Mouse (Mus musculus) lung, postnatal 10 days (tissue): ENCODE results near the gene Gemin2.
"Not testable (repeated sequence)": the region's sequence is repeated elsewhere in the genome, so short reads cannot be mapped to it uniquely, and the experiment has no call there.

Source experiments
- DNase-seq: peaks from one replicate; pipeline ENCODE4 v3.0.0; 2021

Gemin2 gene

DNA sequence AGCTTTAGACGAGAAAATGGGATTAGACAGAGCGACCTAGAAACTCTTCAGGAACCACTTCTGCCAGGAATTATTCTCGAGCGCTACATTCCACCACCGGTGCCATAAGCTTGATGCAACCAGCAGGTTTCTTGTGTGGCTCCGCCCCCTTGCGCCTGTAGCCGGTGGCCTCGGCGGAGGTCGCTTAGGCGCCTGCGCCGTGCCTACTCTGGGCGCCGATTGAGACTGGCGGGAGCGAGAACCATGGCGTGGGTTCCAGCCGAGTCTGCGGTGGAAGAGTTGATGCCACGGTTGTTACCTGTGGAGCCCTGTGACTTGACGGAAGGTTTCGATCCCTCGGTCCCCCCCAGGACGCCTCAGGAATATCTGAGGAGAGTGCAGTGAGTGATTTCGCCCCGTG lies at the start of gene Gemin2:
TSS of gene Gemin2 (plus strand) at position 160 of the 400 bp plus-strand sequence.
- peak; percentile 95 for DNase-seq

DNA sequence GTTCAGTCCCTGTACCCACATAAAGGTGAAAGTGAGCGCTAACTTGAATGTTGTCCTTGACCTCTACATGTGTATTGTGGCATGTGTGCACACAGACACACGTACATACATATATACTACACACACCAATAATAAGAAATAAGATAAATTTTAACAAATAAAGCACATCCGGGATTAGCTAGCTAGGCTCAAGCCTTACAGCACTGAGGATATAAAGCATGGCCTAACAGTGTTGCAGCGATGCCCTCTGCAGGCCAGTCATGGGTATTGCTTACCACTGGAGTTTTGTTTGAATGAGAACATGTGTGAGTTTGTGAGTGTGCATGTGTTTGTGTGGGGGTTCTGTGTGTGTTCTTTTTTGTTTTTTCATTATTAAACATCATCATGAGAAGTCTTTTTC lies 48.6 kb upstream of the Gemin2 start:
- peak; percentile 16 for DNase-seq

DNA sequence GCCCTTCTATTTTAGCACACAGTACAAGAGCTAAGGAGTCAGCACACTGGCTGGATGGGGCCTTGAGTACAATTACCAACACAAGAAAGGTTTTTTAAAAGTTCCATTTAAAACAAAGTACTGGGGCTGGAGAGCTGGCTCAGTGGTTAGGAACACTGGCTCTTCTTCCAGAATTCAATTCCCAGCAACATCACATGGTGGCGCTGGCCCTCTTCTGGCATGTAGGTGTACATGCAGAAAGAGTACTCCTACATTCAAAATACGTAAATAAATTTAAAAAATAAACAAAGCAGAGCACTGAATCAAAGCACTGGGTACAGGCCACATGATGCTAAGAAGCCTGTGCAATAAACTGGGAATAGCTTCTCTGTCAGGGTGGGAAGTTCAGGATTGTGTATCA lies 36.2 kb upstream of the Gemin2 start:
- DNase-seq, result no peak

DNA sequence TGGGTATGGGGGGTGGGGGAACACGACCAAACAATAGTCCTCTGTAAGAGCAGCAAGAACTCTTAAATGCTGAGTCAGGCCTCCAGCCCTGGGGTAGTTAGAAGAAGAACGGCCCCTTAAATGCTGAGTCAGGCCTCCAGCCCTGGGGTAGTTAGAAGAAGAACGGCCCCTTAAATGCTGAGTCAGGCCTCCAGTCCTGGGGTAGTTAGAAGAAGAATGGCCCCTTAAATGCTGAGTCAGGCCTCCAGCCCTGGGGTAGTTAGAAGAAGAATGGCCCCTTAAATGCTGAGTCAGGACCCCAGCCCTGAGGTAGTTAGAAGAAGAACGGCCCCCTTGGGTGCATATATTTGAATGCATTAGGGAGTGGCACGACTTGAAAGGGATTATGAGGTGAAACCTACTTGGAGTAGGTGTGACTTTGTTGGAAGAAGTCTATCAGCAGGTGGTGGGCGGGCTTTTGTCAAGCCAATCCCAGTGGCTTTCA lies 32.0 kb upstream of the Gemin2 start:
- not testable (repeated sequence) for DNase-seq

DNA sequence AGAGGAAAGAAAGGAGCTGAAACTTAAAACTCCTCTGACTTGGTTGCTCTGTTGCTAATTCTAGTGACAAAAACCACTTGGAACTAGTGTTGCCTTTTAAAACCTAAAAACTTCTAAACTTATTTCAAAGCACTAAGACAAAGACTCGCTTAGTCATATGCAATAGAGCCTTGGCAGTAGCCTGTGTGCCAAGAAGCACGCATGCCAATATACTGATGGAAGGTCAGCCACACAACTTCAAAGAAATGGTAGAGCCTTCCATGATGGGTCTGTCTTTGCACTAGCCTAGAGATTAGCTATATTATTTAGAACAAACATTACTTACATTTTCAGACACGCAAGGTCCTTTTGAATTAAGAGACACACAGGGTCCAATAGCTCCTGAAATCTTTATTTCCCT lies 27.4 kb upstream of the Gemin2 start:
- DNase-seq, result no peak

DNA sequence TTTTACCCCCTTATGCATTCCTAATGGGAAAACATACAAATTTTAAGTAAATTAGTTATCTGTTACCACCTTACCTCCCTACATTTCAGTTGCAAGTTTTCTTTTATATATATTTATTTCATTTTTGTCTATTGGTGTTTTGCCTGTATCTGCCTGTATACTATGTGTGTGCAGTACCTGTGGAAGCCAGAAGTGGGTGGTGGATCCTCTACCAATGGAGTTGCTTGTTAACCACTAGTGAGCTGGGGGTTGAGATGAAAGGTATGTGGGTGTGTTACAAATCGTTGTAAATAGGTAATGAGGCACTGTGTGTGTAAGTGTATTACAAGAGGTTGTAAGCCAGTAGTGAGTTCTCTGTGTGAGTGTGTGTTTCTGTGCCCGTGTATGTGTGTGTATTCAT lies 2.7 kb upstream of the Gemin2 start:
- DNase-seq, result peak; percentile 28

DNA sequence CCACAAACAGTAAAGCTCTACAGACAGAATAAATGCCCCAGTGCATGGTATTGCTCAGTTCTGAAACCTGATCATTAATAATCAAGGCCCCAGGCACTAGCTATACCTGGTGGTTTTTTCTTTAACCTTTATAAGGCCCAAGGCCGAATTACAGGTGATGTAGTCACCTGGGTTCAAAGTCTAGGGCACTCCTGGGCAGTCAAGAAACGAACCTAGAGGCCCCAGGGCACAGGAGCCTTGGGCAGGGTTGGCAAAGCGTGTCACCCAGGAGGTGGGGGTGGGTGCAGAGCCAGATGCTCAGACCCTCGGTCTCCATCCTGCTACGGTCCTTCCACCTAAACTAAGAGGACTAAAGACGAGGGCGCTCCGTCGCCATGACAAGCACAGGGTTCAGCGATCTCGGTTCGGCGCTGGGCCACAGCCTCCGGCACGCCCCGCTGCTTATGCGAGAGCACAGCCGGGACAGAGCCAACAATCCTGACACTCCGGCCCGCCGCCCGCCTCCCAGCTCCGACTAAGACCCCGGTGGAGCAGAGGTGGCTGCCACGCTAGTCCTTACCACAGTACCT lies 1.8 kb upstream of the Gemin2 start:
- DNase-seq, result no peak

DNA sequence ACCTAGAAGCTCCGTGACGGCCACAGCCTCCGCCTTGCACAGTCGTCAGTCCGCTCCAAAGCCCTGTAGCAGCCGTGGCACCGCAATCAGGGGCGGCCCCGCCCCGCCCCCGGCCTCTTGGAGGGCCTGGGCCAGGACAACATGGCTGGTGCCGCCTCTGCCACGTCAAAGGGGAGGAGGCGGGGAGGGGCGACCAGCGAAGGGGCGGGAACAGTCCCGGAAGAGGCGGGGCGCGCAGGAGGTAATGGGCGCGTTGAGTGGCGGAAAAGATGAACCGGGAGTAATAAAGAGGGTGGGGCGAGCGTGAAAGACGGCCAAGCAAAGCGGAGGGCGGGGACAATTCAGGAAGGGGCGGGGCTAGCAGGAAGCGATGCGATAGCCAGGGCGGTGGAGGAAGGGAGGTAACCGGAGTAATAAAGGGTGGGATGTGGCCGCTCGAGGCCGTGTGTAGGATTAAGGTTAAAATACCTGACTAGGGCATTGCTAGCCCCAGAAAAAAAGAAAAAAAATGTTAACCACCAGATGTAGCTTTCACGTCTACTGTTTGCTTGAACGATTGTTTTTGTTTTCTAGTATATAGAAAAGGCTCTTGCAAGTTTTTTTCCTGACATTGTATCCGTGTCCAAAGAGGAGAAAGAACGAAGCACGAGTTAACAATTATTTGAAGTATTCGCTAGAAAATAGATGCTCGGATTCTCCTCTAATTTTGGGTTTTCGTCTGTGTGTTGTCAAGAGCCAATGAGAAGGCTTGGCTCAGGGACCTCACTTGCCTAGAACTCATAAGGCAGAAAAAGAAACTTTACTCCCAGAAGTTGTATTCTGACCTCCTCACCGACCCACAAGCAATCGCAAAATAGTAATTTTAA lies 1.1 kb upstream of the Gemin2 start, which contains the start of gene Sec23a:
TSS of gene Sec23a (minus strand) at position 174 of the 866 bp plus-strand sequence.
- DNase-seq, result peak; percentile 100

DNA sequence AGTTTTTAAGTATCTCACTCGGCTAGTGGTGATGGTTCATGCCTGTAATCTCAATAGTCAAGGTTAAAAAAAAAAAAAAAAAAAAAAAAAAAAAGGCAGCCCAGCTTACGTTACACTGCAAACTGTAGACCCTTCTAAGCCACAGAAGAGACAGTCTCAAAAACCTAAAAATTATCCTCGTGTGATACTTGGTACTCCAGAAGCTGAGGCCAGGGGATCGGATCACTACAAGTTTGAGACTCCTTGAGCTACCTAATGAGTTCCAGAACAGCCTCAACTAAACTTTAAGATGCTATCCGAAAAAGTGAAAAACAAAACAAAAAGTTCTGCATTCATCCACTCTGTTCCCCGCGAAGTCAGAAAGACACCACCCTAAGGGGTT lies 492 bp upstream of the Gemin2 start:
- no peak for DNase-seq

DNA sequence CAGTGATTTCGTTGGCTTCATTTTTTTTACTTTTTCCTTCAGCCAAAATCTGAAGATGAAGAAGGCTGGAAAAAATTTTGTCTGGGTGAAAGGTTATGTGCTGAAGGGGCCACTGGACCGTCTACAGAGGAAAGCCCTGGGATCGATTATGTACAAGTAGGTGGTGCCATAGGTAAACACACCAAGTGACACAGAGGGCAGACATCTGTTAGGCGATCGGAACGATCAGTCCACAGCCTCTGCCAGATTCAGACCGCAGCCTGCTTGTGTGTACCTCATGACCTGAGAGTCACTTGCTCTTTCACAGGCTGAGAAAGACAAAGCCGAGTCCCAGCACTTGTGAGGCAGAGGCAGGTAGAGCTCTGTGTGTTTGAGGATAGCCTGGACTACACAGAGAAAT lies 4.8 kb downstream of the Gemin2 start:
- DNase-seq, result no peak

DNA sequence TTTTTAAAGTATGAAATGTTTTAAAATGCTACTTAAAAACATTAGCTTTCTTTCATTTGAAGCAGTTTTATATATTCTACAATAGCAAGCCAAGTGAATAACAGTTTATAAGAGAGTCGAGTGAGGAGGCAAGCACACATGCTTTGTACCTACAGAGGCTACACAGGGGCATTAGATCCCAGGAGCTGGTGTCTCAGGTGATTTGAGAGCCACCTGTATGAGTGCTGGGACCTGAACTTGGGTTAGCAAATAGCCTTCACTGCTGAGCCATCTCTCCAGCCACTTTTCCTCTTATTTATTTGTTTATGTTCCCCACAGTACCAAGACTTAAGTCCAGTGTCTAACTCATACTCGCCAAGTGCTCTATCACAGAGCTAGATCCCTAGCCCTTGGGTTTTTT lies 6.7 kb downstream of the Gemin2 start:
- DNase-seq, result no peak

DNA sequence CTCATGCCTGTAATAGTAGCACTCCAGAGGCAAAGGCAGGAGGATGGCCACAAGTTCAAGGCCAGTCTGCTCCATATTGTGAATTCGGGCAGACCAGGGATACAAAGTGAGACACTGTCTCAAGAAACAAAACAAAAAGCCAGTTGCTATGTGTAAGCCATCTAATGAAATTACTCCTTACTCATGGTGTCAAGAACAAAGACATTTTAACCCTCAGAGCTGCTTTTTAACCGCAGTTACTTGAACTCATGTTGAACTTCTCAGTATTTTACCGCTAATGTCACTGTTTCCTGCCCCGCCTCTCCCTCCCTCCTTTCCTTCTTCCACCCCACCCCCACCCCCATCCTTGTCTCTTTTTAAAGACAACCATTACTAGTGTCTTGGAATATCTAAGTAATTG lies 8.1 kb downstream of the Gemin2 start:
- no peak for DNase-seq

DNA sequence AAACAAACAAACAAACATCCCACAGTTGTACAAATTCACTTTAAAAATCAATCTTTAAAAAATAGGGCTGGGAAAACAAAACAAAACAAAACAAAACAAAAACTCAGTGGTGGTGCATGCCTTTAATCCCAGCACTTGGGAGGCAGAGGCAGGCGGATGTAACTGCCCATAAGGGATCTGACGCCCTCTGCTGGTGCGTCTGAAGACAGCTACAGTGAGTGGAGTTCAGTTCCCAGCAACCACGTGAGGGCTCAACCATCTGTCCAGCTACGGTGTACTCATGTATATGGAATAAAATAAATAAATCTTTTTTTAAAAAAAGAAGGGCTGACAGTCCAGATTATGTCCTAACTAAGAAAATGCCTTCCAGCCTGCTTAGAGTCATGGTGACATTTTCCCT lies 18.9 kb downstream of the Gemin2 start:
- DNase-seq, result no peak

DNA sequence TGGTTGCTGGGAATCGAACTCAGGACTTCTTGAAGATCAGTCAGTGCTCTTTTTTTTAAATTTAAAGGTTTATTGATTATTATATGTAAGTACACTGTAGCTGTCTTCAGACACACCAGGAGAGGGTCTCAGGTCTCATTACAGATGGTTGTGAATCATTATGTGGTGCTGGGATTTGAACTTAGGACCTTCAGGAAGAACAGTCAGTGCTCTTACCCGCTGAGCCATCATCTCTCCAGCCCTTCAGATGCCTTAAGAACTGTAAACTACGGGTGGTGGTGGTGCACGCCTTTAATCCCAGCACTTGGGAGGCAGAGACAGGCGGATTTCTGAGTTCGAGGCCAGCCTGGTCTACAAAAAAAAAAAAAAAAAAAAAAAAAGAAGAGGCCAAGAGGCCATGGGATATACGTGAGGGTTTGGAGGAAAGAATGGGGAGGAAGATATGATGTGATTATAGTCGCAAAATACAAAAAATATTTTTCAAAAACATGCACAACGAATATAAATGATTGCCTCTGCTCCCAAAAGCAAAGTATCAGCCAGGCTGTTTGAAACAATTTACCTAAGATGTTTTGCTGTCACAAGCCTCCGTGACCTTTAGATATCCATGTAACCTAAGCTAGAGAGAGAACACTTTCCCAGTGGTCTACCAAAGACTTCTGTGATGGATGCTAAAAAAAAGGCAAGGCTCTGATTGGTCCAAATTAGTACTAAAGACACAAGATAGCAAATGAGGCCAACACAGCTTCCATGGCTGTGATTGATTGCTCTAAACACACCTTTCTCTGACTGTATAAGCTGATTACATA lies 26.2 kb downstream of the Gemin2 start:
- no peak for DNase-seq

DNA sequence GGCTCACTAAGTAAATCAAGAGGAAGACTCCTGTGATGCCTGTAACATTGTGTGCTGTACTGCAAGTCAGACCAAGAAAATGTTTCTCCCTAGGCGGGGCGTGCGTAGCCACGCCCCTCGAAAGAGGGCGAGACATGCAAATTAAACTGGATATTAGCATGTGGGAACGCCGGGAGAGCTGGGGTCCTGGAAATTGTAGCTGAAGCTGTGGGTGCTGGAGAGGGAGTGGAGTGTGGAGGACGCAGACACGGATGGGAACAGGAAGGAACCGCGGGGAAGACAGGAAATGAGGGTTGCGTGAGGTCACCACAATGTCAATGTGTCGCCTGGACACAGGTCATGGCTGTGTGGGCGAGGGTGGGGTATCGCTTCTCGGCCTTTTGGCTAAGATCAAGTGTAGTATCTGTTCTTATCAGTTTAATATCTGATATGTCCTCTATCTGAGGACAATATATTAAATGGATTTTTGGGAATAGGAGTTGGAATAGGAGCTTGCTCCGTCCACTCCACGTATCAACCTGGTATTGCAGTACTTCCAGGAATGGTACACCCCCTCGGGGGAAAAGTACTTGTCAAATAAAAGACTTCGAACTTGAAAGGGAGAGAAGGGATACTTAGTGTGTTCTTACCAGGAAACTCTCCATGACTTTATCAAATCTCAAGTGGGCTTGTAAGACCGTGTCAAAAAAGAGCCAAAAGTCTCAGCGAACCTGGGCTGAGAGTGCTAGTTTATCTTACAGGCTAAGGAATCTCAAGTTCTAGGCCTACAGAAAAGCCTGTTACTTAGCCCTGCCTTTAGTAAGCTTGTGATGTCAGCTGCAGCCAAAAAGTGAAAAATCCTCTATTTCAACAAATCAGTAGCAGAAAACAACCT lies 27.0 kb downstream of the Gemin2 start:
- peak; percentile 75 for DNase-seq

DNA sequence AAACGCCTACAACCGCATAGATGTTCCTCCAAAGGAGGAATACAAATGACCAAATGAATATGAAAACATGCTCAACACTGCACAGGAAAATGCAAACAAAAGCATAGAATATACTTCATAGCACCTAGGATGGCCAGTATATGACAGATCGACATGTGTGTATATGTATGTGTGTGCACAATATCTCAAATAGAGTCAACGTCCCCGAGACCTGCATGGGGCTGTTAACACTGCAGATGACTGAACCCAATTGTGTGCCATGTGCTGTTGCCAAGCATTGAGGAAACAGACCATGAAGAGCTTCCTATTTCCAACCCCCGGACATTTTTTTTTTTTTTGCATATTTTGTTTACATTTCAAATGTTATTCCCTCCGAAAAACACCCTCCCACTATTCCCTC lies 27.7 kb downstream of the Gemin2 start:
- no peak for DNase-seq

DNA sequence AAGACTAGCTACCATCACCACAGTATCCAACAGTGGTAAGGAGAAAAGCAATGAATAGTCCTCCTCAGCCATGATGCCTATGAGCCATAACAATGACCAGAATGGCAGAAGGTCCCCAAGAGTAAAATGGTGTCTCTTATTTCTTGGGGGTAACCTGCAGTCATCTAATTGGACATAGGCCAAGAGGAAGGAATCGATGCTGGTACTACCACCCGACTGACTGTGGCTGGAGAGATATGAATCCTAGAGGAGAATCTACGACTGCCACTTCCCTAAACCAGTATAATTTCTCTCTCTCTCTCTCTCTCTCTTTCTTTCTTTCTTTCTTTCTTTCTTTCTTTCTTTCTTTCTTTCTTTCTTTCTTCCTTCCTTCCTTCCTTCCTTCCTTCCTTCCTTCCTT lies 39.3 kb downstream of the Gemin2 start:
- DNase-seq, result no peak

DNA sequence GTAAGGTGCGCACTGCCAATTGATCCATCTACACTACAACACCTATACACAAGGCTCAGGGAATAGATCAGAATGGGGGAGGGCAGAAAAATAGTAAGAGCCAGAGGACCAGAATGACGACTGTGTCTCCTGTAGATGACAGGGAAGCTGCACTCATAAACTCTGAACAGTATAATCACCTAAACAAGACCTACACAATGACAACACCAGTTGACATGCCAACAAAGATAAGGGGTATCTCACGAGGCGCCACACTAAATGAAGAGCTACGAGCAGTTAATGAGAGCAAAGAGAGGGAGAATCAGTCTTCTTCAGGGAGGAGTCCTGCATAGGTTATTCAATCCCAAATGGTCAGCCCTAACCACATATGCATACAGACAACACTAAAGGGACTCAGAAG lies 40.0 kb downstream of the Gemin2 start:
- DNase-seq, result no peak

DNA sequence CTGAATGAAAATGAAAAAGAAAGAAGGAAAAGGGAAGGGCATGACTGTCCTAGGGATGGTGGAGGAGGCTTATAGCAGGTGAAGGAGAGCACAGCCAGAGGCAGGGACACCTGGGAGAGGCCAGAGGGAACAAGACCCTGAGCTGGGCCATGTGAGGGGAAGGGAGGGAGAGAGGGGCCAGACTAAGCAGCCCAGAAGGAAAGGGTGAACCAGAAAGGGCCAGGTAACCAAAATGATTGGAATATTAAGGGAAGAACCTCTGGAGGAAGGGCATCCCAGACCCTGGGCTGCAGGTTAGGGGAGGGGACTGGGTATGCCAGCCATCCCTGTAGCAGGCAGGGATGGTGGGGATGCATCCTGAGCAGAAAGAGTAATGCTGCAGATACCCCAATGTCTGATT lies 40.8 kb downstream of the Gemin2 start:
- DNase-seq, result no peak

DNA sequence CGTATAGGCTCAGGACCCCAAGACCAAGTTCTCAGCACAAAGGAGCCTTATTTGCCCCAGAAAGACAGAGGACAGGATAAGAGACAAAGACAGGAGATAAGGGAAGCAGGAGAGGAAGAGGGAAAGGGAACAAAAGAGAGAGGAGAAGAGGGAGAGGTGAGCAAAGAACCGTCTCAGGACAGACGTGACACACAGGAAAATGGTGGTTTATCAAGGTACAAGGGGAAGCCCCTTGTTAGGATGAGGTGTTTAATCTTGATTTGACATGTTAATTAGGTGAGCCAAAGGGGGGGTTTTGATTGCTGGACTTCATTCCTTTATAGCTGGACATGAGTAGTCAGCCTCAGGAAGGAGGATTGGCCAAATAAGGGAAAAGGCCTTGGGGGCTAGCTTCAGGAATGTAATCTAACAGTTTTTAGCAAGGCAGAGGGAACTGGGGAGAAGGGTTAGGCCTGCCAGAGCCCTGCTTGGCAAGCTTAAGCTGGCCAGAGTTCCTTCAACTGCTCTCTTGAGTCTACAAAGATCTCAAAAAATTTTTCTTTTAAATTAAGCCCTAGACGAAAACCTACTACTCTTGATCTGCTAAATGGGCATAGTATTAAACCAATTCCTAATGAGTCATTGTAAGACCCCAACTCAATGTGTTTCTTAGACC lies 42.1 kb downstream of the Gemin2 start:
- DNase-seq, result peak; percentile 14

DNA sequence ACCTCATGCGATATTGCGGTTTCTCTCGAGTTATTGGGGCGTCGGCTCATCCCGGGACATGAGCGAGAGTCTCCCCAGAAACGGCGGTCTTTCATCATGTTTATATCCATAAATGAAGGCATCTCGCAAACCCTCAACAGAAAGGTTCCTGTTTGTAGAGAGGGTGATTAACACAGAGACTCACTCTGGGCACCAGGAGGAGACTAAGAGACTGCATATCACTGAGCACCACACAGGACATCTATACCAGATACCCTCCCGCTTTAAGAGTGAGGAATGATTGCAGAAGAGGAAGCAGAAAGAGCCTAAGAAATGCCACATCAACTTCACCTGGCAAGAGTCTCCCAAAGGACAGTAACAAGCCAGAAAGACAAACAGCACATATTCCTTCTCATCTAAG lies 43.0 kb downstream of the Gemin2 start:
- DNase-seq, result no peak

DNA sequence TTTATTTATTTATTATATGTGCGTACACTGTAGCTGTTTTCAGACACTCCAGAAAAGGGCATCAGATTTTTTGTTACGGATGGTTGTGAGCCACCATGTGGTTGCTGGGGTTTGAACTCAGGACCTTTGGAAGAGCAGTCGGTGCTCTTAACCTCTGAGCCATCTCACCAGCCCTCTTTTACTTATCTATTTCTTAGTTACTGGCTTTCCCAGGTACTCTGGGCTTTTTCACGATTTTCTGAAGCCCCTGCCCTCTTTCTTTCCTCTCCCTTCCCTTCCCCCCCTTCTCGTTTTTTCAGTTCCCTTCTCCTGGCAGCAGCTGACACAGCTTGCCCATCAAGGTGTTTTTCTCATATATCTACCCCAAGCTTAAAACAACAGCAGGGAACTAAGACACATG lies 45.0 kb downstream of the Gemin2 start:
- DNase-seq, result not testable (repeated sequence)
